Mouse (Mus musculus) liver, embryonic 14.5 days (tissue): ENCODE measurements around the gene Srgap1. TPM values are rescaled to one million over a fixed set of nuclear protein-coding genes. Genes with fewer than 3 reads are reported as not detected.

Experiments
- ATAC-seq: fragments of 200-750 bp; cut with Nextera tagmentation; 2 replicates; pipeline ENCODE4 v1.8.0; 2017; ENCODE audit warnings: moderate number of reproducible peaks, mild to moderate bottlenecking, moderate library complexity; ENCODE audit not compliant: insufficient read depth
- DNase-seq, 3 experiments: peaks; one replicate each; pipeline ENCODE4 v3.0.0-alpha.2; 2012 to 2013; ENCODE audit warnings: low read depth in 3 of 3, low spot score in 3 of 3
- H3K27ac ChIP-seq: fragments of 300-500 bp; sonication (generic); 2 replicates; pipeline ENCODE4 v1.5.1; 2014; ENCODE audit warnings: moderate library complexity, mild to moderate bottlenecking, control low read depth, inconsistent platforms
- H3K27me3 ChIP-seq: fragments of 300-500 bp; sonication (generic); 2 replicates; pipeline ENCODE4 v1.6.1; 2014; ENCODE audit warnings: mild to moderate bottlenecking, low read length, moderate library complexity; ENCODE audit not compliant: control insufficient read depth, insufficient read depth
- H3K36me3 ChIP-seq: fragments of 300-500 bp; sonication (generic); replicated peaks from 2 replicates; pipeline ENCODE4 v1.6.1; 2014; ENCODE audit warnings: low read depth; ENCODE audit not compliant: control insufficient read depth, insufficient read depth
- H3K4me1 ChIP-seq, 2 experiments: fragments of 200-500 bp in 1 of 2; fragments of 300-500 bp in 1 of 2; sonication (generic) in 1 of 2; replicated peaks; 2 replicates each; pipeline ENCODE4 v1.6.1; 2012 to 2014; ENCODE audit warnings: antibody characterized with exemption in 1 of 2, inconsistent platforms in 1 of 2, low read length in 1 of 2; ENCODE audit not compliant: control insufficient read depth in 2 of 2, insufficient read depth in 2 of 2
- H3K4me2 ChIP-seq: fragments of 300-500 bp; sonication (generic); 2 replicates; pipeline ENCODE4 v1.6.1; 2014; ENCODE audit warnings: low read depth, mild to moderate bottlenecking, control low read depth, moderate library complexity
- H3K4me3 ChIP-seq, 2 experiments: fragments of 200-500 bp in 1 of 2; fragments of 300-500 bp in 1 of 2; sonication (generic) in 1 of 2; 2 replicates each; pipeline ENCODE4 v1.5.1; 2012 to 2014; ENCODE audit warnings: low read depth in 2 of 2, low read length in 2 of 2, mild to moderate bottlenecking in 2 of 2, control low read depth in 1 of 2, inconsistent platforms in 1 of 2, moderate library complexity in 1 of 2; ENCODE audit not compliant: insufficient read depth in 1 of 2
- H3K9ac ChIP-seq: fragments of 300-500 bp; sonication (generic); replicated peaks from 2 replicates; pipeline ENCODE4 v1.6.1; 2014; ENCODE audit warnings: mild to moderate bottlenecking, control low read depth, moderate library complexity
- H3K9me3 ChIP-seq: fragments of 300-500 bp; sonication (generic); 2 replicates; pipeline ENCODE4 v1.6.1; 2016; ENCODE audit warnings: low read length, mixed read lengths; ENCODE audit not compliant: control insufficient read depth
- CTCF ChIP-seq: IDR thresholded peaks from 2 replicates; pipeline ENCODE4 v1.5.1; 2016; ENCODE audit warnings: antibody characterized with exemption, low read depth, control low read depth
- EP300 ChIP-seq: IDR thresholded peaks from 2 replicates; pipeline ENCODE4 v1.6.1; 2016; ENCODE audit warnings: antibody characterized with exemption, low read depth
- WGBS: fragments of 180-500 bp; shearing (Covaris S2); extraction: QIAGEN DNeasy Blood & Tissue Kit; methylation state at CpG from one replicate; pipeline ENCODE4 v1.1.7; 2014; ENCODE audit not compliant: insufficient replicate concordance; 5-methylcytosine and 5-hydroxymethylcytosine counted together
- polyA plus RNA-seq, 2 experiments: library from polyadenylated mRNA; depleted of rRNA in 1 of 2; stranded (reverse) in 1 of 2; unstranded in 1 of 2; fragments of >200 nt; fragmentation: Nextera tagmentation in 1 of 2; extraction: Ambion mirVana in 1 of 2; gene quantifications; 2 replicates each; pipeline versions ENCODE4 v1.2.1 to v1.2.3; 2012 to 2014

The Srgap1 gene
- polyA plus RNA-seq, 2 experiments: 0.66 to 0.79 TPM

- no peaks in the 10 kb centered on the region for H3K36me3 ChIP-seq
- H3K9me3 ChIP-seq: no peaks in the 10 kb centered on the region
- WGBS: 62% methylated on average over 13 of the region's 13 CpGs
- H3K9ac ChIP-seq: no peak overlapping the region
- H3K4me1 ChIP-seq: no peaks in the 10 kb centered on the region
- no peak for DNase-seq
- no peaks in the 10 kb centered on the region for H3K27me3 ChIP-seq
- no peak overlapping the region for H3K4me2 ChIP-seq
- no peak for ATAC-seq
- H3K4me3 ChIP-seq: no peak overlapping the region
- no peak for TF ChIP-seq EP300
- TF ChIP-seq CTCF: peak; percentile 33; the same call in 1 of the 2 replicates
- H3K27ac ChIP-seq: no peak overlapping the region
Observed at GRCm38 (mm10) chr10:121764469-121765173, 282.5 kb downstream of the Srgap1 start.

DNA sequence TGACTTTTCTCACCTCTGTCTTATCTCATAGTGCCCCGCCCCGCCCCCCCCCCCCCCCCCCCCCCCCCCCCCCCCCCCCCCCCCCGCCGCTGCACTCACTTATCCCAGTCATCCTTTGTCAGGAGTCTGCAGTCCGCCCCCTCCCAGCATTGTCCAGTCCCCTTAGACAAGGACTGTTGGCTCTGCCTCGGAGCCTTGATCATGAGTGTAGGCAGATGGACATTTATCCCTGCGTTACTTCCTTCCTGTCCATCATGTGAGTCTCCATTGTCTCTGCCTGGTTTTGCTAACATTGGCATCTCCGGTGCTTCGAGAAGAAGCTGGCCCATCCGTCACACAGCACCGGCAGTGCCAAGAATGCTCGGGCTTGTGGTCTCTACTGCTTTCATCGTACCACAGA is 283.9 kb downstream of the Srgap1 start:
- no peaks in the 10 kb centered on the region for H3K27me3 ChIP-seq

DNA sequence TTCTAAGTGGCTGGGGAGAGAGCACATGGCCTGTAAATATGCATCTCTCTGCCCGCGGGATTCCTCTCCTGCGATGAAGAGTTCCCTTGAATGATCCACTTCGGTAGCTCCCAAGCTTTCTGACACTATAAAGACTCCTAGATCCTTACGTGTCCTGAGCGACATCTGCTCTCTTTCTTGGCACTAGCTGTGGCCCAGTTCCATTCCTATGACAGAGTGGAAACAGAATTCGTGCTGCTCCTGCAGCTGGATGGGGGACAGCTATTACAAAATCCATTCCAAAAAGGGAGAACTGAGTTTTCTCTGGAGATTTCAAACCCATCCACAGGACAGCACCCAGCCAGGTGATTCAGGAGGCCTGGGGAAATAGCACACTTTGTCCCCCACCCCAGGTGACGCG is 285.0 kb downstream of the Srgap1 start:
- no peak overlapping the region for H3K4me2 ChIP-seq
- ATAC-seq (no peak), DNase-seq (no peak)
- H3K9ac ChIP-seq: no peak overlapping the region
- H3K4me3 ChIP-seq: no peak overlapping the region
- WGBS: 80% methylated on average over 9 of the region's 9 CpGs
- no peaks in the 10 kb centered on the region for H3K36me3 ChIP-seq
- no peaks in the 10 kb centered on the region for H3K4me1 ChIP-seq
- no peak overlapping the region for H3K27ac ChIP-seq
- no peak for TF ChIP-seq CTCF
- TF ChIP-seq EP300: no peak
- H3K27me3 ChIP-seq: no peaks in the 10 kb centered on the region
- no peaks in the 10 kb centered on the region for H3K9me3 ChIP-seq

More for the DNA sequence above, 283.9 kb downstream of the Srgap1 start:
- WGBS: 71% methylated on average over 9 of the region's 13 CpGs
- ATAC-seq (no peak), DNase-seq (no peak)
- no peak overlapping the region for H3K4me3 ChIP-seq
- no peaks in the 10 kb centered on the region for H3K36me3 ChIP-seq
- H3K9ac ChIP-seq: no peak overlapping the region
- no peaks in the 10 kb centered on the region for H3K9me3 ChIP-seq
- TF ChIP-seq EP300: no peak
- H3K27ac ChIP-seq: no peak overlapping the region
- no peaks in the 10 kb centered on the region for H3K4me1 ChIP-seq
- H3K4me2 ChIP-seq: no peak overlapping the region

- no peaks in the 10 kb centered on the region for H3K36me3 ChIP-seq
- TF ChIP-seq CTCF (peak; percentile 40), EP300 (no peak)
- H3K27me3 ChIP-seq: no peaks in the 10 kb centered on the region
- no peak overlapping the region for H3K9ac ChIP-seq
- no peak overlapping the region for H3K4me2 ChIP-seq
- H3K9me3 ChIP-seq: no peaks in the 10 kb centered on the region
- no peak for DNase-seq
- WGBS: 46% methylated on average over 8 of the region's 8 CpGs
- no peak for ATAC-seq
- no peak overlapping the region for H3K4me3 ChIP-seq
- no peak overlapping the region for H3K27ac ChIP-seq
- no peaks in the 10 kb centered on the region for H3K4me1 ChIP-seq
Observed at GRCm38 (mm10) chr10:121759095-121759494, 288.0 kb downstream of the Srgap1 start.

DNA sequence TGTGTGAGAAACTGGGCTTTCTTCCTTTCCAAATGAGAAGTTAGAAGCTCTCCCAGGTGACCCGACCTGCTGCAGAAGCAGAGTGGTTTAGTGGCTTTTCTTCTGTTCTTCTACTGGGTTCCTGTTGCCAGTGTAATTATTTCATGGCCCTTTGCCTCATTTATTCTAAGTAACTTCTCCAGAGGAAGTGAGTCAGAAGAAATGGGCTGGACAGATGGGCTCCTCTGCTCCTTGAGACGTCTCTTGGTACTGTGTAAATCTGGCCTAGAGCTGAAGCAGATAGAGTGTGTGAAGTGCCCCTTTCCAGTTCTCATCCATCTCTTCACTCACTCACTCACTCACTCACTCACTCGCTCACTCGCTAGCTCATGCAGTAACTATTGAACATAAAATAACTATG is 290.4 kb downstream of the Srgap1 start:
- WGBS: 53% methylated on average over 4 of the region's 4 CpGs
- Histone ChIP-seq H3K36me3 (no peaks in the 10 kb centered on the region), H3K27ac (no peak overlapping the region), H3K9me3 (no peaks in the 10 kb centered on the region), H3K27me3 (no peaks in the 10 kb centered on the region), H3K4me2 (no peak overlapping the region), H3K4me3 (no peak overlapping the region), H3K9ac (no peak overlapping the region), H3K4me1 (no peaks in the 10 kb centered on the region)
- no peak for DNase-seq
- no peak for ATAC-seq
- TF ChIP-seq CTCF: no peak
- no peak for TF ChIP-seq EP300
